Mouse (Mus musculus): ENCODE data around the gene Sf1.

Gene Sf1

DNA sequence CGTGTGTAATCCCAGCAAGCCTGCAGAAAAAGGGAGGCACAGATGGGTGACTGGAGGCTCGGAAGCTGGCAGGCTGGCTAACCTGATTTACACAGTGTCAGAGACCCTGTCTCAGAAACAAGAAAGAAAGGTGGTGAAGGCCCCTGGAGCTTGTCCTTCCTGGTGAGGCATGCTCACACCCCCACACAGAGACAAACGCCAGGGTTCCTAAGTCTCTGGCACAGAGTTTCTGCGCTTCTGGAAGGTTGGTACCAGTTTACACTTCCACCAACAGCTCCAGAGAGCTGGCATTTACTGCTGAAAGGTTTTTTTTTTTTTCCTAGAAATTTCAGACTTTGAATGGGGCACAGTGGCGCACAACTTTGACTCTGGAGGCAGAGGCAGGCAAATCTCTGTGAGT lies 32.7 kb downstream of the Sf1 start:
- no peak for ATAC-seq (ENCODE audit: insufficient number of reproducible peaks, low FRiP score, low TSS enrichment)

DNA sequence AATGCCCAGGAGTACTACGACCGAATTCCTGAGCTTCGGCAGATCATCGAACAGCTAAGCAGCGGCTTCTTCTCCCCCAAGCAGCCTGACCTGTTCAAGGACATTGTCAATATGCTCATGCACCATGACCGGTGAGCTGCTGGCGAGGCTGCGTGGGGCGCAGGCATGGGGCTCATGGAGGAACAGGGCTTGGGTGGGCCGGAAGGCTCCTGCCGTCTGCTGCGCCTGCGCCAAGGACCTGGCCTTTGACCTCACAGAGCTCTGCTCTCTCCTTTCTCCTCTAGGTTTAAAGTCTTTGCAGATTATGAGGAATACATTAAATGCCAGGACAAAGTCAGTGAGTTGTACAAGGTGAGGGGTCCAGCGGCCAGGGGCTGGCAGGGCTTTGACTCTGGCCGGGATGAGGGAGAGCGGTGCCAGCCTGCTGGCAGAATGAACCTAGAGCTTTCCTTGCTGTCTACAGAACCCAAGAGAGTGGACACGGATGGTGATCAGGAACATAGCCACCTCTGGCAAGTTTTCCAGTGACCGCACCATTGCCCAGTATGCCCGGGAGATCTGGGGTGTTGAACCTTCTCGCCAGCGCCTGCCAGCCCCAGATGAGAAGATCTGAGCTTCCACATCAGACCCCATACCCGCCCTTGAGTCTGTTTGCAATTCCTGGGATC lies 34.2 kb downstream of the Sf1 start:
- no peak for ATAC-seq (ENCODE audit: insufficient number of reproducible peaks, low FRiP score, low TSS enrichment)

DNA sequence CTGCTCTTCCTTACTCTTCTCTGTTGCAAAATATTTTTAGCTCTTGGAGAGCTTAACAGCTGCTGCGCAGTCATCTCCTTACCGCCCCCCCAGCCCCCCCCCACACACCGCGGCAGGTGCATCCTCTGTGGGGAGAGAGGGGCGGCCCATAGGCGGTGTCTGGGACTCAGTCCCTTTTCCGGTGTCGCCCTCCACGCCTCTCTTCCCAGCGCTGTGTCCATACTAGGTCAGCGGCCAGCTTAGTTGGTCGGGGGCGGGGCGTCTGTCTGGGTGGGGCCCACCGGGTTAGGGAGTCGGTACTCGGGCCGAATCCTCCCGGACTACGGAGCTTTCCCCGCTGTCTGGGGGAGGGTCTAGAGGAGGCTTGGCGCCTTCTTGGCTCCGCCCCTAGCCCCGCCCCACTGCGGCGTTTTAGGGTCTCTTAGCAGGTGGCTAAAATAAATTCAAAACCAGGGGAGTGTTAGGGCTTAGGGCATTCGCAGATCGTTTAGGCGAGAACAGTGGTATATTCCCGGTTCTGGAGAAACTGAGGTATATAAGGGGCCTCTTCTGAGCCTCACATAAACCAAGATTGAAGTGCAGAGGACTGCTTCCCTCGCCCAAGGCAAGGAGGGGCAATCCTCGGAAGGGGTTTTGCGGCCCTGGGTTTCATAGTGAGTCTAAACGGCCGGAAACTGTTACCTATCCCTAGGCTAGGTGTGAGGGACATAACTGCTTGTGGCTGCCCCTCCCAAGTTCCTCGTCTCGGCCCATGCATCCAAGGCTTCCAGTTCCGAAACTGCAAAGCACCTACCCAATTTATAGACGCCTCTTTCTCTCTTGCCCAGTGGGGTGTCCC lies 35.2 kb downstream of the Sf1 start:
- ATAC-seq (ENCODE audit: insufficient number of reproducible peaks, low FRiP score, low TSS enrichment), result no peak

DNA sequence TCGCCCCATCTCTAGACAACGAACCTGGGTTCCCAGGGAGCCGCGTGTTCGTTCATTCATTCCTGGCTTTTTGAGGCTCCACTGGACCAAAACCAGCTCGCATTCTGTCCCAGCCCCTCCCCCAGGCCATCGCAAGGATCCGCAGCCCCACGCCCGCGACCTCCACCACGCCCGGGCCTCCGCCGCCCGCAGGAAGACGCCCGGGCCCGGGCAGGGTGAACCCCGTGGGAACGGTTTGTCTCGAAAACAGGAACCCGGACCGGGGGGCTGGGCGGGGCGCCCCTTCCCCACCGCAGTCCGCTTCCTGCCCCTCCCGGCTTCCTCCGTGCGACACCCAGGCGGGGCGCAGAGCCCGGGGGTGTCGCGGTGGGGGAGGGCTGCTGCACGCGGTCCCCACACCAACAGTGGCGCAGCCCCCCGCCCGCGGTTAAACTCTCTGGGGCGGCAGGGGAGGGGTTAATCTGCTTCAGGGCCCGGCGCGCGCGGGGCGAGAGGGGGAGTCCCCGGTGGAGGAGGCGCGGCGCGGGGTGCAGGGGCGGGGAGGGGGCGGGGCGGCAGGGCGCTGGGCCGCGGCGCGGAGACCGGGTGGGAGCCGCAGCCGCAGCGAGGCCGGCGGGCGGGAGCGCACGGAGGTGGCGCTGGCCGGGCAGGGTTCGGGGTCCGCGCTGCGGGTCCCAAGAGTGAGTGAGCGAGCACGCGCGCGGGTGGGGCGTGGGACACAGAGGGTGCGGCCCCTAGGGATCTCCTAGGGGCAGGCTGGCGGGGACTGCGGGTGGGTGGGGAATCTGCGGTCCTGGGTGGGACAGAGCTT lies 36.0 kb downstream of the Sf1 start, which contains the start of gene Rasgrp2:
Gene Rasgrp2, plus strand, starts transcription at position 56 of the 811 bp plus-strand sequence.
- ATAC-seq (ENCODE audit: insufficient number of reproducible peaks, low FRiP score, low TSS enrichment), result no peak

DNA sequence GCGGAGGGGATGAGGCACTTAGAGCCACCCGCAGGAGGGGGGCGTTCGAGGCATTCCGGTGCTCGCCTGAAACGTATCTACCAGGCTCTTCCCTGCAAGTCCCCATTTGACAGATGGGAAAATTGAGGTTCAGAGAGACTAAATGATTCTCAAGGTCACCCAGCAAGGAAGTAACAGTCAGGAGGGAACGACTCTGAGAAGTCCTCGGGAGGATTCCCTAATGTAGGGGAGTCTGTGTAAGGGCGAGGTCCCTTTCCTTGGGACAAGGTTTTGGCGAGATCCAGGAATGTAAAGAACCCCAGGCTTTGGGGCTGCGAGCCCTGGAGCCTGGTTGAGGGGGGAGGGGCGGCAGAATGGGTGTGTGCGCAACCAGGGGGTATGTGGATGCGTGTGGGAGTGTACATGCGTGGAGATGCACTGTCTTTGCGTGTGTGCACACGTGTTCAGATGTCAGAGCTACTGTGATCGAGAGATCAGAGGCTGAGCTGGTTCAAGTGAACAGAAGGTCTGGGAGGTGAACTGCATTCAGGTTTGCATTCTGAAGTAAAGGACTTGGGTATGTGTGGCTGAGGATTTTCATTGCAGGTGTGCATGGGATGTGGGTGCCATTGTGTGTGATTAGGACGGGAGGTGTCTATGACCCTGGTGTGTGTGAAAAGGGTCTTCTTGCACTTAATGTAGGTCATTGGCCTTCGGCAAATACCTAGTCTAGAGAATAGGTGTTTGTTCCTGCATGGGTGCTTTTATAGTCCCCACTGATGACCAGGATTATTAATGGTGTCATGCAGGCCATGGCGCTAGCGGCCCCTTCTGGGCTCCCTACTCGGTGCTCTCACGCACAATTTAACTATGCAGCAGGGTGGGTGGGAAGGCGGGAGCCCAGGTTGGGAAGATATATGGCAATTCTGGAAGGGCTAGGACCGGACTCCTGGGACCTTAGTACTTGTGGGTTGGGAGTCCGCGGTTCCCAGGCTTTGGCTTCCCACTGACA lies 36.9 kb downstream of the Sf1 start:
- ATAC-seq (ENCODE audit: insufficient number of reproducible peaks, low FRiP score, low TSS enrichment), result no peak

DNA sequence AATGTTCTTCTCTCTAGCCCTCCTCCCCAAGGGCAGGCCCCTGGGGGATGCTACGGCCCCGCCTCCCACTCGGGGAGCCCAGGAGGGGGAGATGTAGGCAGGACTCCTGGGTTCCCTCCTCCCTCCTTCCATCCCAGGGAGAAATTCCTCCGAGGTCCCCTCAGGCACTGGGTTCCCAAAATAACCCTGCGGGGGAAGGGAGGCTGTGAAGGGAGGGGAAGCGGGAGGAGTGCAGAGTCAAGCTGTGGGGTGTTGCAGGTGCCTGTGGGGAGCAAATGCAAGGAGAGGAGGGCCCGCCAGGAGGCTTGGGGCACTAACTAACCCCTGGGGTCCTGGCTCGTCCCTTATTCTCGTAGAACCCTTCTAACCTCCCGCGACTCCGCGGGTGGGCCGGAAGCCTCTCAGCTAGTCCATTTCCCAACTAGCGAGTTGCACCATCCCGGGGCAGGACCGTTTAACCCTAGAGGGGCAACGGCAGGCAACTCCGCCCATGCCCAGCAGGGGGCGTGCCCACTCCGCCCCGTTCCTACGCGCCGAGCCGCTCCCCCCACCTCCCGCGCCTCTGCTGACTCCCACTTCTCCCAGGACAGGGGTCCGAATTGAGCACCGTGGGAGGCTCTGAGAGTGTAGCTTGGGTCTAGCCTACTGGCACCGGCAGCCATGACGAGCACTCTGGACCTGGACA lies 37.8 kb downstream of the Sf1 start:
- ATAC-seq (ENCODE audit: insufficient number of reproducible peaks, low FRiP score, low TSS enrichment), result no peak

DNA sequence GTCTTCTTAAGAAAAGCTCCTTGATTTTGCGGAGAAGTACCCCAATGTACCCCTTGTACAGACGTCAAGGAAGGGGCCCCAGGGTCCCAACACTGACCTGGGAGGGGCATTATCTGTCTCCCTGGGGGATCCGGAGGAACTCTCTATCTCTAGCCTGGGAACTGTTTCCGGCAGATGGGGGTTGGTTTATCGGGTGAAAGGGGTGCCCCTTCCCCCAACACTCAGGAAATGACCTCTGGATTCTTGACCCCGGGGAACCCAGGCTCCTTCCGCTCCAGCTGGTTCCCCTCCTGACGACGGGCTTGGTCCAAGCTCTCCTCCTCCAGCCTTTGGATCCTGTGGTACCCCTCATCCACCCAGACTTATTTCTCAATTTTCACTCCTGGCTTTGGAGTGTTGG lies 38.5 kb downstream of the Sf1 start:
- no peak for ATAC-seq (ENCODE audit: insufficient number of reproducible peaks, low FRiP score, low TSS enrichment)

DNA sequence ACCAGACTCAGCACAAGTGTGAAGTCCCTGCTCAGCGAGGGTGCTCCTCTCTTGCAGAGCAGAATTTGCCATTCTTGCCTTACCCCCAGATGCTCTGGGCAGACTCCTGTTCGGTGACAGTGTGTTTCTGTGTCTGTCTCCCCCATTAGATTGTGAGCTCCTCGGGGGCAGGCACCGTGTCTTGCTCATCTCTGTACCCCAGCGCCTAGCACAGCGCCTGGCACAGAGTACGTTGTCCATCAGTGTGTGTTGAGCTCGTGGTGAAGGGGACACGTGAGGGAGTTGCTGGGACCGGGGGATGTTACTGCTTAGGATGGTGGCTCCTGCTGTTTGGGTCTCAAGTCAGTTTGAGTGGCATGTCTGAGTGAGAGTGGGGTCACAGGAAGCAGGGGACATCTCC lies 40.4 kb downstream of the Sf1 start:
- no peak for ATAC-seq (ENCODE audit: insufficient number of reproducible peaks, low FRiP score, low TSS enrichment)

DNA sequence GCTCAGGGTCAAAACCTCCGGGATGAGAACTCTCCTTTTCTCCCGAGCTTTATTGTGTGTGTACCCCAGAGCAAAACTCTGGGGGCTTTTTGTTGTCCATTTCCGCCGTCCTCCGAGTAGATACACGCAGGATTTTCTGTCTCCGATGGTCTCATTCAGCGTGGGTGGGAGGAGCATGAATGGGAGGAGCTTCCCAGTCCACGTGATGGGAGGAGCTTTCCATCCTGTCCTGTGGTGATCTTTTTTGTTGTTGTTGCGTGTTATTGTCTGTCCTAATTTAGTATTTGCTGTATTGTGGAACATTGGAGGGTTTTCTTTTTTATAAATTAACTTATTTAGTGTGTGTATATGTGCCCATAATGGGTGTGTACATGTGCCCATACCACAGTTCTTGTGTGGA lies 41.9 kb downstream of the Sf1 start:
- ATAC-seq (ENCODE audit: insufficient number of reproducible peaks, low FRiP score, low TSS enrichment), result no peak

DNA sequence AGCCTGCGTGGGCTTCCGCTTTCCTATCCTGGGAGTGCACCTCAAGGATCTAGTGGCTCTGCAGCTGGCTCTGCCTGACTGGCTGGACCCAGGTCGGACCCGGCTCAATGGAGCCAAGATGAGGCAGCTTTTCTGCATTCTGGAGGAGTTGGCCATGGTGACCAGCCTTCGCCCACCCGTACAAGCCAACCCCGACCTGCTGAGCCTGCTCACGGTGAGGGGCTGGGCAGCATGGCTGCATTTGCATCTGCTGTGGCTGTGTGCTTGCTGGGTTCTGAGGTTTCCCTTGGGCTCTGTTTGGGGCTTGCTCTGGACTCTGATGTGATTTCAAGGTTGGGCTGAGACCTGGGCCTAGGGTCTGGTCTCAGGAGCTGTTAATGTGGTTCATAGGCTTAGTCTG lies 43.6 kb downstream of the Sf1 start:
- ATAC-seq (ENCODE audit: insufficient number of reproducible peaks, low FRiP score, low TSS enrichment), result no peak

DNA sequence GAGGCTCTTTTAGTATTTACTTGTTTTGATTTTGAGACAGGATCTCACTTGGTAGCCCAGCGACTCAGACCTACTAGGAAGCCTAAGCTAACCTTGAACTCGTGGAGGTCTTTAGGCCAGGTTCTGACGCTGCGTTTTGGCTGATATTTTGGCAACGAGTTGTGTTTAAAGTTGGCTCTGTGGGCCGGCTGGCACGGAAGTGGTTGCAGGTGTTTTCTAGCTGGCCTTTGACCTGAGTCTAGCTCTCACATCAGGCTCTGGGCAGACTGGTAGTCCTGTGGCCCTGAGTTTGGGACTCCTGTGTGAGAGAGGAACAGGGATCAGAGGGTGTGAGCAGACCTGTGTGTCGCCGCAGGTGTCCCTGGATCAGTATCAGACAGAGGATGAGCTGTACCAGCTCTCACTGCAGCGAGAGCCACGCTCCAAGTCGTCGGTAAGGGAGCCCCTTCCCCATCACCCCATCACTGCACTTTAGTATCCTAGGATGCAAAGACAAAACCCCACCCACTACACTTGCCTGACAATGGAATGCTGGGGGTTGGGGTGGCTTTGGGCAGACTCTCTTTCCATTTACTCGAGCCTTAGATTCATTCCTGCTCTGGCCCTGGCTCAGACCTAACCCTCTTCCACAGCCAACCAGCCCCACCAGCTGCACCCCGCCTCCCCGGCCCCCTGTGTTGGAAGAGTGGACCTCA lies 44.5 kb downstream of the Sf1 start:
- no peak for ATAC-seq (ENCODE audit: insufficient number of reproducible peaks, low FRiP score, low TSS enrichment)

DNA sequence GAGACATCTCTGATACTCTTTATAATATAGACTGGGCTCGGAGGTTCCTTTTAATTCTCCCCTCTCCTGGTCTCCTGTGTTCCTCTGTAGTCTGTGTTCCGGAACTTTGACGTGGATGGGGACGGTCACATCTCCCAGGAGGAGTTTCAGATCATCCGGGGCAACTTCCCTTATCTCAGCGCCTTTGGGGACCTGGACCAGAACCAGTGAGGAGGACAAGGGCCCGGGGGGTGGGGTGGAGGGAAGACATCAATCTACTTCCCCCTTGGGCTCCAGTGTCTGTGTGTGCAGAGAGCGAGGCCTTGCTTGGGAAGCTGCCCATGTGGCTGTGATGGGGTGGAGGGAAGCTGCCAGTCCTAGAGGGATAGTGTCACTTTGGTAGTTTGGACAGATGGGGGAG lies 45.3 kb downstream of the Sf1 start:
- no peak for ATAC-seq (ENCODE audit: insufficient number of reproducible peaks, low FRiP score, low TSS enrichment)

DNA sequence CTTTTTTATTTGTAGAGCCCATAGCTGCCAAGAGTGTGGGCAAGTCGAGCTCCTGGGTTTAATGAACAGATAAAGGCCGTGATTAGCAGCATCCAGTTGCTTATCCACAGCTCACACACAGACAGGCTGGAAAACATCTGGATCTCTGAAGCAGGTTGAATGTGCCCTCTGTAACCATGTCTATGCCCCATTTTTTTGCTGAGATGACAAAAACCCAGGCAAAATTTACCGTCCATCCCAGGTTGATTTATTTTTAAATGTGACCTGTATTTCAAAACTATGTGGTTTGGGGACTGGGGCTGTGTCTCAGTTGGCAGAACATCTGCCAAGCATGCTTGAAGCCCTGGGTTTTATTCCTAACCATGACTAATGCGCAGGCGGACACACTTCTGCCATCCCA lies 45.7 kb downstream of the Sf1 start:
- ATAC-seq (ENCODE audit: insufficient number of reproducible peaks, low FRiP score, low TSS enrichment), result no peak

DNA sequence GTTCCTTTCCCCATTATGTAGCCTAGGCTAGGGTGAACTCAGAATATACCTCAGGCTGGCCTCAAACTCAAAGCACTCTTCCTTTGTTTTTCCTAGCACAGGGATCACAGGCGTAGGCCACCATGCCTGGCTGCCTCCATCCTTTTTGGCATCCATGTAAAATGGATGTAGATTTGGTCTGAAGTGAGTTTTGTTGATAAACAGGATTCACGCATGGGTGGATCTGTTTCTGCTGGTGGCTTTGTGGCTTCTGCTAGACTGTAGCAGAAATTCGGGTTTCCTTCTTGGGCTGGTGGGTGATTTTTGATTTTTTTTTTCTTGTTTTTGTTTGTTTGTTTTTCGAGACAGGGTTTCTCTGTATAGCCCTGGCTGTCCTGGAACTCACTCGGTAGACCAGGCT lies 46.4 kb downstream of the Sf1 start:
- no peak for ATAC-seq (ENCODE audit: insufficient number of reproducible peaks, low FRiP score, low TSS enrichment)

DNA sequence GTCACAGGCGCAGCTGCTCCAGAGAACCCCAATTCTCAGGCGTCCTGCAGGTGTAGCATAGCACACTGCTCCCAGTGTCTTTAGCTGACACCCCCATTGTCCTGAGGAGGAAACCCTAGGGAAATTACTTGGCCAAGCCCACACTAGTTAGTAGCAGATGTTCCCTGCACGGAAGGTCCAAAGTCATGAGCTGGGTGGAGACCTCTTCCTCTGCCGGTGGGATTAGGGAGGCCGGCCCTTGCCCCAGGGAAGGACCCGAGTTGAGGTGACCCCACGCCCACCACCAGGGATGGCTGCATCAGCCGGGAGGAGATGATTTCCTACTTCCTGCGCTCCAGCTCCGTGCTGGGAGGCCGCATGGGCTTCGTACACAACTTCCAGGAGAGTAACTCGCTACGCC lies 49.3 kb downstream of the Sf1 start:
- ATAC-seq (ENCODE audit: insufficient number of reproducible peaks, low FRiP score, low TSS enrichment), result no peak

DNA sequence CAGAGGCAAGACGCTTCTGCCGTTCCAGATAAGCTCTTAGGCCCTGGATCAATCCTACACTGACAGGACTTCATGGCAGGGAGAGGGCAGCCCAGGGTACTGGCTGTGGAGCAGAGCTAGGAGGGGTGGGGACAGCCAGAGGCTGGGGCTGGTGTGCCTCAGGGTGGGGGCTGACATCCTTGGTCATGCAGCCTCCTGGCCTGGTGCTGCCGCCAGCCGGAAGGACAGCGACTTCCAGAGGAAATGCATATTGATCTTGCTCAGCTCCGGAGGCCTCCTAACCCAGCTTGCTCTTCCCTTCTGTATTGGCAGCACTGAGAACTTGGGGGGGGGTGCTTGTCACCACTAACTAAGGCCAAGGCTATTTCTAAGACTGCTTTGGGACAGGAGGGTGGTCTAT lies 52.0 kb downstream of the Sf1 start:
- no peak for ATAC-seq (ENCODE audit: insufficient number of reproducible peaks, low FRiP score, low TSS enrichment)

DNA sequence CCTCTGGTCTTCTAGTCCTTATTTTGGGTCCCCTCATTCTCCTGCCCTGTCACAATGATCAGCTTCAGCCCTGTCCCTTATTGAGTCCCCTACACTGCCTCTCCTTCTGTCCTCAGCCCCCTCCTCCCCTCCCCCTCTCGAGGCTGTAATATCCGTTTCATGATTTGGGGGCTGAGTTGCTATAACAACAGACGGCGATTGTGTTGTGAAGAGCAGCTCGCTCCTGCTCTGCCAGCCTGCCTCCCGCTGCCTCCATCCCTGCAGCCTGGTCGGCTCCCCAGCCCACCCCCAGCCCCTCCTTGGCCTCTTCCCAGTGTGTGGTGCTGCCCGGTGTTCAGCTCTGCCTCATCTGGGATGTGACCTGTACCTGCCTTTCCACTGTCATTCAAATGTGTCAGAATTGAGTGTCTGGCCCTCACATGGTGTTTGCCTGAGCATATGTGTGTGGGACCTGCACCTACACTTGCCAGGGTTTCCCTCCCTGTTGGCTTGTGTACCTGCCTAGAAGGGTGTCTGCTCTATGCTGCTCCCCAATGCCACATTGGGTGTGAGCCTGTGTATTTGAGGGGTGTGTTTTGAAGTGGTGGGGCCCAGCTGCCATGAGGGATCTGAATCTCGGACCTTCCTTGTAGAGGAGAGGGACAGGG lies 52.8 kb downstream of the Sf1 start:
- no peak for ATAC-seq (ENCODE audit: insufficient number of reproducible peaks, low FRiP score, low TSS enrichment)
